Mouse (Mus musculus): ENCODE measurements at regions not wholly inside any gene's neighbourhood (a gene's known extent, or its start where the extent isn't known, plus 50 kb on each side); places are given as distances from the start of the nearest gene placed in this dataset.

DNA sequence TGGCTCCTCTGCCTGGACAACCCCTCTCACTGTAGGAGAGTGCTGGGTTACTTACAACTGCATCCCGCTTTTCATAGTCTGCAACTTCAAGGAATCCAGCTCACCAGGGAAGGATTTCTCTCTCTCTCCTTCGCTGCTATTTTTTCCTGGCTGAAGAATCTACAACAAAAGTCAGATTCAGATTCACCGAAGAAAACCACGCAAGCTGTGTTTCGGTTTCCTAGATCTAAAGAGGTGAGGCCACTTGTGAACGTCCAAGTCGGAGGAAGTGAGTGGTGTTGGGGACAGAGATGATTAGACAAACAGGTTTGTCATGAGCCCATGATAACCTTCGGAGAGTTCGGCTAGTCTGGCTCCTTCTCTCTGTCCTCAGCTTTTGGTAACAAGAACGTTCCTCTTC, 180.1 kb upstream of the Jmjd1c start:
- Histone ChIP-seq H3K27ac (ENCODE audit: low read depth) (no peak overlapping the region), H3K36me3 (replicated peaks; ENCODE audit: insufficient read depth, low read length) (no peaks in the 10 kb centered on the region), H3K4me1 (ENCODE audit: insufficient read depth) (peaks cover 17% of the 10 kb centered on the region), H3K9ac (replicated peaks) (no peak overlapping the region), H3K27me3 (ENCODE audit: insufficient read depth, low read length) (no peaks in the 10 kb centered on the region), H3K9me3 (ENCODE audit: low read length) (no peaks in the 10 kb centered on the region), H3K4me3 (ENCODE audit: low read depth, low read length) (no peak overlapping the region), H3K4me2 (ENCODE audit: low read depth, low read length) (no peak overlapping the region)
- no peak for ATAC-seq
- WGBS (ENCODE audit: insufficient replicate concordance): 60% methylated on average over 10 of the region's 10 CpGs
- TF ChIP-seq EP300 (IDR thresholded peaks at IDR 0.05; ENCODE audit: low read depth) (no peak), CTCF (IDR thresholded peaks at IDR 0.05; ENCODE audit: low read depth) (no peak)
- DNase-seq: no peak

DNA sequence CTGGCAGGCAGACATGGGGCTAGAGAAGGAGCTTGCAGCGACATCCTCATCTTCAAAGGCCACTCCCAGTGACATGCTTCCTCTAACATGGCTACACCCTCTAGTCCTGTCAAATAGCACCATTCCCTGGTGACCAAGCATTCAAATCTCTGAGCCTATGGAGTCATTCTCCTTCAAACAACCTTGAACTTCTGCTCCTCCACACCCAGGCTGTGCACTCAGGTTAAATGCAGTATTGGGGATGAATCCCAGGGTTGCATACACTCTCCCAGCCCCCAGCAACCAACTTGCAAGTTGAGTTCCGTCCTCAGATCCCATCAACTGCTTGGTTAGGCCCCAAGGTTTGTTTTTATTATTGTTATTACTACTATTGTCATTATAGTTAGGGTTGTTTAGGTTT, 178.2 kb upstream of the Jmjd1c start:
- 76% methylated on average over 2 of the region's 2 CpGs for whole genome bisulfite sequencing (ENCODE audit: insufficient replicate concordance)
- Histone ChIP-seq H3K4me1 (ENCODE audit: insufficient read depth) (peaks cover 17% of the 10 kb centered on the region), H3K27ac (ENCODE audit: low read depth) (no peak overlapping the region), H3K4me3 (ENCODE audit: low read depth, low read length) (no peak overlapping the region), H3K9ac (replicated peaks) (no peak overlapping the region), H3K36me3 (replicated peaks; ENCODE audit: insufficient read depth, low read length) (no peaks in the 10 kb centered on the region), H3K27me3 (ENCODE audit: insufficient read depth, low read length) (no peaks in the 10 kb centered on the region), H3K9me3 (ENCODE audit: low read length) (no peaks in the 10 kb centered on the region), H3K4me2 (ENCODE audit: low read depth, low read length) (no peak overlapping the region)
- ATAC-seq (no peak), DNase-seq (no peak)
- TF ChIP-seq CTCF (IDR thresholded peaks at IDR 0.05; ENCODE audit: low read depth): no peak
- no peak for TF ChIP-seq EP300 (IDR thresholded peaks at IDR 0.05; ENCODE audit: low read depth)

DNA sequence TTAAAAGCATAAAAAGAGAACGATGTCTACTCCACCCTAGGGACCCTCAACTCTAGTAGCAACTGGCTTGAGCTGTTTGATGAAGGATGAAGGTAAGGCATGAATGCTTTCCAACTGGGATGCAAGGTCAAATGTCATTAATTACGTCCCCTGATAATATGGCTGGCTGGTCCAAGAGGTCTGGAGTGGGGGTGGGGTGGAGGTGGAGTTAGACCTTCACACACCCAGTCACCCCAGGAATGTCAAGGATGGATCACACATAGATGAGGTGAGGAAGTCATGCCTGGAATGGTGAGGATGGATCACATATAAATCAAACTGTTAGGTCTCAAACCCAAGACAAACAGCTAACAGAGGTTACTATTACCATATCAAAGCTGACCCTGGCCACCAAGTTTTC, 177.2 kb upstream of the Jmjd1c start:
- no peak for DNase-seq
- no peak for TF ChIP-seq CTCF (IDR thresholded peaks at IDR 0.05; ENCODE audit: low read depth)
- no peak for TF ChIP-seq EP300 (IDR thresholded peaks at IDR 0.05; ENCODE audit: low read depth)
- ATAC-seq: no peak
- Histone ChIP-seq H3K9ac (replicated peaks) (no peak overlapping the region), H3K27me3 (ENCODE audit: insufficient read depth, low read length) (no peaks in the 10 kb centered on the region), H3K27ac (ENCODE audit: low read depth) (no peak overlapping the region), H3K9me3 (ENCODE audit: low read length) (no peaks in the 10 kb centered on the region), H3K36me3 (replicated peaks; ENCODE audit: insufficient read depth, low read length) (no peaks in the 10 kb centered on the region), H3K4me2 (ENCODE audit: low read depth, low read length) (no peak overlapping the region), H3K4me1 (ENCODE audit: insufficient read depth) (peaks cover 12% of the 10 kb centered on the region), H3K4me3 (ENCODE audit: low read depth, low read length) (no peak overlapping the region)
- 88% methylated on average over 2 of the region's 2 CpGs for WGBS (ENCODE audit: insufficient replicate concordance)

DNA sequence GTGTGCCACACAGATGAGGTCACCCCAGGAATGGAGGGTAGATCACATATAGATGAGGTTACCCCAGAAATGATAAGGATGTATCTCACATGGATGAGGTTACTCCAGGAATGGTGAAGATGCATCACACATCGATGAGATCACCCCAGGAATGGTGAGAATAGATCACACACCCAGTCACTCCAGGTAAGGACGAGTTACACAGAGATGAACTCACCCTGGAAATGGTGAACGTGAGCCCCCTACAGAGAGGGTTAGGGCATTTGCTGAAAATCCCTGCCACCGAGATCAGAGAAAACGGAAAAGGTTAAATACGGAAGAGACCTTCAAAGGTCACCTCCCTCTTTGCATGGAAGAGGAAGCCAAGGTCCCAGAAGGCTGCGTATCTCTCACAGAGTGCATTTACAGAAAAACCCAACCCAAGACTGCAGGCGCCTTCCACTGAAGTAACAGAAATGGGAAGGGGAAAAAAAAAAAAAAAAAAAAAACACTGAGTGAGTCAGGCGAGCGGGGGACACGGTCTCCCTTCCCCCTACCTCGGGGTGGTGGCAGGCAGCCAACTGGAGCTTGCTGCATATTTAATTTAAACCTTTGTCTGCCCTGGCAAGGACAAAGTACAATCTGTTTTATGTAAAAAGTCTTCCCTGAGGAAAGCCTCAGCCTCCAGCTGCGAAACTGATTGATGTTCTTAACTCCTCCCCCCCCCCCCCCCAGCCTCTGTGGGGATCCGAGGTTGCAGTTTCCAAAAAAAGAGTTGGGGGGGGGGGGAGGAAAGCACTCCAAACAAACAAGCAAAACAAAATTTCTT, 175.8 kb upstream of the Jmjd1c start:
- Histone ChIP-seq H3K4me2 (ENCODE audit: low read depth, low read length) (peak overlapping the region; percentile 72), H3K4me3 (ENCODE audit: low read depth, low read length) (peak overlapping the region; percentile 21), H3K9me3 (ENCODE audit: low read length) (no peaks in the 10 kb centered on the region), H3K9ac (replicated peaks) (no peak overlapping the region; the same call in 1 of the 2 replicates), H3K27ac (ENCODE audit: low read depth) (peak overlapping the region; percentile 88), H3K4me1 (ENCODE audit: insufficient read depth) (peaks cover 12% of the 10 kb centered on the region), H3K27me3 (ENCODE audit: insufficient read depth, low read length) (no peaks in the 10 kb centered on the region), H3K36me3 (replicated peaks; ENCODE audit: insufficient read depth, low read length) (no peaks in the 10 kb centered on the region)
- 2% methylated on average over 14 of the region's 14 CpGs for WGBS (ENCODE audit: insufficient replicate concordance)
- peak; percentile 72 for DNase-seq
- peak; percentile 18; the same call in 1 of the 2 replicates for ATAC-seq
- TF ChIP-seq CTCF (IDR thresholded peaks at IDR 0.05; ENCODE audit: low read depth) (peak; percentile 9; the same call in 1 of the 2 replicates), EP300 (IDR thresholded peaks at IDR 0.05; ENCODE audit: low read depth) (peak; percentile 47; the same call in 1 of the 2 replicates)

DNA sequence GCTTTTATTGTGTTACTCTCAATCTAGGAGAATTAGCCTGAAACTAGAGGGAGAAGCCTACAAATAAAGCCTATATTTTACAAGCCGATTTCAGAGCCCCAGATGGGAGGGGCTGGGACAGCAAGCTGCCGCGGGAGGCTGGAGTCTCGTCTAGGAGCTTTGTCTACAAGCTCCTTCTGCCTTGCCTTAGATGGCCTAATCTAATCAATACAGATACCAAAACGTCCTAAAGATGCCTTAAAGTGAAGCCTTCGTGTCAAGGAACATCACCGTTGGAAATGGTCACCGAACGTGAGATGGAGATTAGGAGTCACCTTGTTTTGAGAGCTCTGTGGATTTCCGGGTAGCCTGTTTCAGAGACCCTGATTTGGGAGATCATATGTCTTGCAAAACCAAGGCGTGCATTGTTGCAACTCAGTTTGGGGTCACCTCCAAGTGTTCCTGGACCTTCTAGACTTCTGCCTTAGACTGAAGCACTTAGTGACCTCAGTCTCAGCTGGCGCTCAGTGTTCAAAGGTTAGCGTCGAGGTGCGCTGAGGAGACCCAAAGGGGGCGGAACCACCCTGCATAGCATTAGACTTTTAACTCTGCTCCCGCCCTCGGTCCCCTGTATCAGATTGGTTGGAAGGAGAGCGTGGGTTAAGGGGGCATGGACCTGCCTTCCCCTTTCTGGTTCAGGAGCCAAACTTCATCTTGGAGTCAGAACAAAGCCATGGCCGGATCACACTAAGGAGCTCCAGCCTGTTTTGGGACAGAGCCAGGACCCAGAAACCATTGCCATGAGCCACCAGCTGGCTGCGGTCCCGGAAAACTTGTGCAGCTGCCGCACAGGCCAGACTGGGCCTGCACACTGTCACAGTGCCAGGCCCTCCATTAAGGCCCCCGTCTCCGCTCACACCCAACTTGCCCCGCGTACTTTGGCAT, 174.9 kb upstream of the Jmjd1c start:
- no peaks in the 10 kb centered on the region for H3K9me3 ChIP-seq (ENCODE audit: low read length)
- whole genome bisulfite sequencing (ENCODE audit: insufficient replicate concordance): 22% methylated on average over 27 of the region's 27 CpGs

DNA sequence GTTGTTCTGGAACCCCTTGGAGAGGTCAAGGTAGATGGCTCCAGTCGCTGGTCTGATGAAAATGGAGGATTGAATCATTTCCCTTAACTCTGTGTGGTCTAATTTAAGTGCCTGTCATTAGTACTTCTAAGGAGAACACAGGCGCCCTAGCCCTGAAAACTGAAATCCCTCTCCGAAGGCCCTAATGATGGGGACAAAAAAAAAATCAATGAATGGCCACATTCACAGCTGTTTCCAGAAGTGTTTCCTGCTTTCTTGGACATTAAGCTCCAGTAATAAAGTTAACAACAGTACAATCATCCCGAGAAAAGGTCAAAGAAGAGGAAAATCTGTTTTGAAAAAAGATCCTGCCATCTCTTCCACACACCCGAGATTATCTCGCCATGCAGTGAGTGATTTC, 174.1 kb upstream of the Jmjd1c start:
- ATAC-seq (peak; percentile 13), DNase-seq (no peak)
- no peaks in the 10 kb centered on the region for H3K36me3 ChIP-seq (replicated peaks; ENCODE audit: insufficient read depth, low read length)
- H3K4me2 ChIP-seq (ENCODE audit: low read depth, low read length): peak overlapping the region; percentile 72
- H3K27ac ChIP-seq (ENCODE audit: low read depth): peak overlapping the region; percentile 88
- 49% methylated on average over 6 of the region's 6 CpGs for WGBS (ENCODE audit: insufficient replicate concordance)
- peaks cover 12% of the 10 kb centered on the region for H3K4me1 ChIP-seq (ENCODE audit: insufficient read depth)
- H3K9ac ChIP-seq (replicated peaks): no peak overlapping the region
- H3K4me3 ChIP-seq (ENCODE audit: low read depth, low read length): no peak overlapping the region
- H3K27me3 ChIP-seq (ENCODE audit: insufficient read depth, low read length): no peaks in the 10 kb centered on the region
- H3K9me3 ChIP-seq (ENCODE audit: low read length): no peaks in the 10 kb centered on the region
- TF ChIP-seq CTCF (IDR thresholded peaks at IDR 0.05; ENCODE audit: low read depth): no peak
- no peak for TF ChIP-seq EP300 (IDR thresholded peaks at IDR 0.05; ENCODE audit: low read depth)

More for the DNA sequence above, 174.9 kb upstream of the Jmjd1c start:
- Histone ChIP-seq H3K4me2 (ENCODE audit: low read depth, low read length) (peak overlapping the region; percentile 72), H3K9ac (replicated peaks) (no peak overlapping the region; the same call in 1 of the 2 replicates), H3K4me1 (ENCODE audit: insufficient read depth) (peaks cover 12% of the 10 kb centered on the region), H3K4me3 (ENCODE audit: low read depth, low read length) (peak overlapping the region; percentile 21), H3K27ac (ENCODE audit: low read depth) (peak overlapping the region; percentile 88), H3K27me3 (ENCODE audit: insufficient read depth, low read length) (no peaks in the 10 kb centered on the region), H3K36me3 (replicated peaks; ENCODE audit: insufficient read depth, low read length) (no peaks in the 10 kb centered on the region)
- ATAC-seq (peak; percentile 90), DNase-seq (peak; percentile 83)
- TF ChIP-seq CTCF (IDR thresholded peaks at IDR 0.05; ENCODE audit: low read depth): no peak
- peak; percentile 38 for TF ChIP-seq EP300 (IDR thresholded peaks at IDR 0.05; ENCODE audit: low read depth)
